Mouse (Mus musculus) heart, postnatal 36 days (tissue): Measurements from ENCODE around the gene Vmn2r57. TPM values are rescaled to one million over a fixed set of nuclear protein-coding genes. Genes with fewer than 3 reads are reported as not detected.
A peak's percentile ranks its signal among the peaks of the same experiment; 100 is the strongest.
"Not testable (repeated sequence)": the region's sequence is repeated elsewhere in the genome, so short reads cannot be mapped to it uniquely, and the experiment has no call there.

Experiments
- DNase-seq, 2 experiments: peaks; one replicate each; pipeline ENCODE4 v3.0.0; 2021 to 2022
- intact Hi-C: fragments of 180-260 bp; cut with DNase I; formaldehyde crosslinking; loops from one replicate; pipeline ENCODE4 v1.15.1; 2025
- total RNA-seq, 2 experiments: library from RNA; stranded (reverse); gene quantifications; 2 replicates each; pipeline ENCODE4 v1.2.3; 2021

Gene Vmn2r57
- total RNA-seq = under 1 TPM; 0.19 to 0.28 TPM

DNA sequence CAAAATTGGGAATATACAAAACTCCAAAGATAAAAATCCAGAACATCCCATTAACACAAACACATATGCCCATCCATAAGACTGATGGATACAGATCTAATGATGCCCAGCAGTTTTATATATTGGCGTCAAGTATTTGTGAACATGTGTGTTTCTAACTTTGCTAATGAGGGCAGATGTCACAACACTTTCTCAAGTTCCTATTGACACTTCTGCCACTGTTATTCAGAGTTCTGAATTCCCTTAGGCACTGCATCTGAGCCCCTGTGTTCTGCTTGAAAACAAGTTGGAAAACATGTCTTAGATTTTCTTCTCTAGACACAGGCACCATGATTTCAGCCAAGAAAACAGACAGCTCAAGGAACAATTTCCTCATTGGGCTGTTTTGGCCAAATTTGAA, at the start of gene Vmn2r57:
Gene Vmn2r57, minus strand, starts transcription at position 101 of the 400 bp plus-strand sequence.
- DNase-seq, intact Hi-C loops: not testable (repeated sequence)

DNA sequence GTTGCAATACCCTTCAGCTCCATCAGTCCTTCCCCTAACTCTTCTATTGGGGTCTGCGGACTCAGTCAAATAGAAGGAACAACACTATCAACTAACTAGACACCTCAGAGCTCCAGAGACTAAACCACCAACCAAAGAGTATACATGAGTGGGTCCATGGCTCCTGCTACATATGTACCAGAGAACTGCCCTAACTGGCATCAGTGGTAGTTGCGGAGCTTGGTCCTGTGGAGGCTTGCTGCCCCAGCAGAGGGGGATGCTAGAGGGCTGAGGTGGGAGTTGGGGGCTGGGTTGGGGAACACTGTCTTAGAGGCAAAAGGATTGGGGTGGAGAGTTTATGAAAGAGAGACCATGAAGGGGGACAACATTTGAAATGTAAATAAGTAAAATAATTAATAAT, 49.4 kb upstream of the Vmn2r57 start:
- intact Hi-C loops = loop anchor here (5.0 to 10.0 kb wide), 2 partner anchors 99 to 1797 kb away; partner anchors contain the start of gene 2610021A01Rik
- no peak for DNase-seq

DNA sequence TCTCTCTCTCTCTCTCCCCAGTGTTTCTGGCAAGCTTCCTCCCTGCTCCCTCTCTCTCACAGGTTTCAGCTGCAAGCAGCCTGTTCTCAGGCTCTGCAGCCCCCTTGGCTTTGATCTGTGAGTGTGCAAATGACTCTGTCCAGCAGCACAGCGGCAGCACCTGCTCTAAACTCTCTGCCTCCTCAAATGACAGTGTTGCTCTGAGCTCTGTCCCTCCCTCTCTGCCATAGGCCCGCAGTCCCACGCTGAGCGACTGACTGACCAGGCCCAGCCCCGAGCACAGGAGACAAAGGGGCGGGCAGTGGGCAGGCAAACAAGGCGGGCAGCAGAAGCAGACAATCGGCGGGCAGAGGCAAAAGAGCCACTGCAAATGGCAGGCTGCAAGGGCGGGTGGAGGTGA, 3.4 kb upstream of the Vmn2r57 start:
- intact Hi-C loops = no loop called here
- no peak for DNase-seq

DNA sequence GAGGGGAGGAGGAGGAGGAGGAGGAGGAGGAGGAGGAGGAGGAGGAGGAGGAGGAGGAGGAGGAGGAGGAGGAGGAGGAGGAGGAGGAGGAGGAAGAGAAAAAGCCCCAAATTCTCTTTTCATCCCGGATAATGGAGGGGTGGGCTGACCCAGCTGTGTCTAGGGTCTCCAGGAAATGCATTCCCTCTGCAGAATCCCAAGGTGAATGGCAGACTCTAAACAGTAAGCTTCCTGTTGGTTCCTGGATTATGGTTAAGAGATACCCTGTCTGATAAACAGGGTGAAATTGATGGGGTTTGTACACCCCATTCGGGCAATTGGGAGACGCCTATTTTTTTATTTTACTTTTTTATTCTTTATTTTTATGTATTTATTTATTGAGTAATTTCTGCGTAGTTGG, 54.4 kb downstream of the Vmn2r57 start:
- no peak for DNase-seq
- intact Hi-C loops = loop anchor here (5.0 to 10.0 kb wide), 2 partner anchors 201 to 238 kb away; partner anchors contain the start of genes 2610021A01Rik and Zfp788

DNA sequence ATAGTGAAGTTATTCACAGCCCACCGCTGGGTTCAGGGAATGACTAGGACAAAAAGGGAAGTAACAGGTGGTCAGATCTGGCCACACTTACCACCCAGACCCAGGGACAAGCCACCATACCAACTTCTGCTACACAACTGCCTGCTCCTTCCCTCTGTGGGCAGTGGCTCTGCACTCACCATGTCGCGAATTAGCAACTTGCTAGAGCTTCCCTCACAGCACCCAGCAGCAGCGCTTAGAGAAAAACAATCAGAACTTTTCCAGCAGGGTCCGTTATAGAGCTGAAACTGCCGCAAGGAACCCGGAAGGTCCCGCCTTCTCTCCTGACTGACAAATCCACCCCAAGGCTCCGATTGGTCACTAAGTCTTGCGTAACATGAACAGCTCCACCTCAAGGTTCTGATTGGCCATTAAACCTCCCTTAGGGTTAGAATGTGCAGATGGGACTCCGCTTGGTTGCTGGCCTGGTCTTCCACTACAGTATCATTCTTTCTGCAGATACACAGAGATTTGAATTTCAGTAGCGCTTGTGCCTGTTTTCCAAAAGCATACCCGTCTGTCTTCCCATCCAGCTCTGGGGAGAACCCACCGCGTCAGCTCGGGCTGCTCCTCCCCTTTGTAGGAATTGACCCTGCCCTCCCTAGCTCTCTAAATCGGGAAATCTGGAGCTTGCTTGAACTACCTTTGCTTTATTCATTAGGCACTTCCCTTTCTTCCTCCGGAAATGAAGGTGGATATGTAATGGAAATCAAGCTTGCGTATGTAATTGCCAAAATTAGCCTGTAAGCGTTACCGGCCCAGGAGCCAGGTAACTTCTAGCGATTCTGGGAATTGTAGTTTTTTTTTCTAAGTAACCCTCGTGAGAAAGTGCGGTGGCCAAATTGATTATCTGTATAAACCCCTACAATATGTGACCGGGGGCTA, 55.2 kb downstream of the Vmn2r57 start, which contains the start of gene AI987944:
Gene AI987944, minus strand, starts transcription at position 332 of the 924 bp plus-strand sequence.
- peak; percentile 77 to 82 for DNase-seq
- intact Hi-C loops = loop anchor here (1.0 to 10.0 kb wide), 3 partner anchors 106 to 239 kb away; partner anchors contain the start of genes 2610021A01Rik, AW146154, Gm20449 and Zfp788

Other genes starting within 250 kb of the Vmn2r57 start
- 10 to 100 TPM; 10.5 to 12.2 TPM for gene AI987944, start 55.3 kb downstream of the Vmn2r57 start, total RNA-seq
- under 1 TPM in 1 of 2 experiments, not detected in 1; 0.11 TPM for gene Gm20449, start 50.7 kb upstream of the Vmn2r57 start, total RNA-seq
- gene AW146154, start 51.2 kb upstream of the Vmn2r57 start, total RNA-seq = 1 to 10 TPM; 5.5 to 6.6 TPM
- not detected for gene Gm6871, start 125.0 kb upstream of the Vmn2r57 start, total RNA-seq
- gene 2610021A01Rik, start 150.5 kb upstream of the Vmn2r57 start, total RNA-seq = 1 to 10 TPM; 7.4 to 9.9 TPM
- gene Zfp788, start 184.5 kb upstream of the Vmn2r57 start, total RNA-seq = 10 to 100 TPM in 1 of 2 experiments, 1 to 10 TPM in 1; 7.6 to 10.0 TPM